Mouse (Mus musculus) ovary, adult 10 weeks (tissue): ENCODE measurements around the gene Zfp958. TPM values are rescaled to one million over a fixed set of nuclear protein-coding genes. Genes with fewer than 3 reads are reported as not detected.

ENCODE experiments used
- polyA plus RNA-seq: library from polyadenylated mRNA; stranded (reverse); fragments of 350-450 nt; fragmentation: Illumina TruSeq; extraction: RNeasy Lipid Tissue Mini Kit (QIAGEN cat#74804); gene quantifications from one replicate; pipeline ENCODE4 v1.2.3, GENCODE M21; 2014

Zfp958 gene
- 123 TPM for polyA plus RNA-seq

DNA sequence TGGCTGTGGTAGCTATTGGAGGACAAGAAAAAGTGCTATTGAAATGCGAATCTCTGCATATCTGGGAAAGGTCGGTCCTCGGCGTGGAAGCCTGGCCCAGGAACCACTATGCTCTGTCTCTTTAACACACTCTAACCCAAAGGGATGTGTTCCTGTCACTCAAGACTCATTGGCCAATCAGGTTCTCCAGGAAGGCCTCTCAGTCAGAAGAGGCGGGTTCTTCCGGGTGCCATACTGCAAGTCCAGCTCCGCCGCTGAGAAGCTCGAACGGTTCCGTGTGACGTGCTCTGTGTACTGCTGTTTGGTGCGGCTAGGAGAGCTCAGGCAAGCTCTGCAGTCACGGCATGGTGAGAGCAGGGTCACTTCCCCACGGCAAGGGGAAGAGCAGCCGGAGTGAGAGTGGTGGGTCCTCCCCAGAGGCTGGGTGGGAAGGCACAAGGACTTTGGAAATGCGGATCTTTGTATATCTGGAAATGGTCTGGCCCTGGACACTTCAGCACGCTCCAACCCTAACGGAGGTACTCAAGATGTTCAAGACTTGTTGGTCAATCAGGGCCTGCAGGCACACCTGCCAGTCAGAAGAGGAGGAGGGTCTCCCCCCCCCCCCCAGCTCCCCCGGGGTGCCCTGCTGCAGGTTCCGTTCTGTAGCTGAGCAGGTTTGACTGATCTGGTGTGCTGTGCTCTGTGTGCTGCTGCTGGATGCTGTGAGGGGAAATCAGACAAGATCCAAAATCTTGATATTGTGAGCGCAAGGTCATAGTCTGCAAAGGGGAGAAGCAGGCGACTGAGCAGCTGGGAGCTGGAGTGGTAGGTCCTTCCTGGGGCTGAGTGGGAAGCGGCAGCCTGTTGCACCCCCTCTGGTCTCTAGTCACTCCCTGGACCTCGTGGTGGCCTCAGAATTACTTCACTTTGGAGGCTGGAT is at the start of gene Zfp958:
TSS of gene Zfp958 (plus strand) at position 236 of the 922 bp plus-strand sequence.

Other genes starting within 250 kb of the Zfp958 start
- gene Cers4, start 120.1 kb upstream of the Zfp958 start, polyA plus RNA-seq, result 13.3 TPM
- 45.9 TPM for gene Shcbp1, start 166.4 kb downstream of the Zfp958 start, polyA plus RNA-seq